Mouse (Mus musculus): ENCODE data around the gene Smdt1.

Smdt1 gene

DNA sequence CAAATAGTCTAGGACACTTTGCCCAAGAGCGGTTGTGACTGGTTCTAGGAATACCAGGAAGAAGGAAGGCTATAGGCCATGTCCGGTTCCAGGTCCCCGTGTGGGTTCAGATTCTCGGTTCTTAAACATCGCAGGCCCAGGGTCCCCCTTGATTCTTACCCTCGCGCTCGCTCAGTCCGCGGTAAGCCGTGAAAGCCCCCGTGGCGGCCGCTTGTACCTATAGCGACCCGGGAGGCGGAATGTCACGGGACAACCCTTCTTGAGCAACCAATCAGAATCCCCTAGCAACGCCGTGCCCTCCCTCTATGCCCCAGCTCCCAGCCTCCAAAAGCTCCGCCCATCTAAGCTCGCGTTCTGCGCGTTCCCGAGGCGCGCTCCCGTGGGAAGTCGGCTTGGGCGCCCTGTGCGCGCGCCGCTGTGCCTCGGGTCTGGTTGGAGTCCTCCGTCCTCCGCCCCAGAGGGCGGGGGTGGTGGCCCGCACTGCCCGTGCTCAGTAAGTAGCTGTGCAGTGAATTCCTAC is at the start of gene Smdt1, which contains the start of the genes Naga and Pheta2:
Gene Smdt1, plus strand, starts transcription at position 367 of the 520 bp plus-strand sequence.
Gene Naga, minus strand, starts transcription at position 333 of the 520 bp plus-strand sequence.
Gene Pheta2, plus strand, starts transcription at position 350 of the 520 bp plus-strand sequence.
- peak; percentile 96 for DNase-seq

DNA sequence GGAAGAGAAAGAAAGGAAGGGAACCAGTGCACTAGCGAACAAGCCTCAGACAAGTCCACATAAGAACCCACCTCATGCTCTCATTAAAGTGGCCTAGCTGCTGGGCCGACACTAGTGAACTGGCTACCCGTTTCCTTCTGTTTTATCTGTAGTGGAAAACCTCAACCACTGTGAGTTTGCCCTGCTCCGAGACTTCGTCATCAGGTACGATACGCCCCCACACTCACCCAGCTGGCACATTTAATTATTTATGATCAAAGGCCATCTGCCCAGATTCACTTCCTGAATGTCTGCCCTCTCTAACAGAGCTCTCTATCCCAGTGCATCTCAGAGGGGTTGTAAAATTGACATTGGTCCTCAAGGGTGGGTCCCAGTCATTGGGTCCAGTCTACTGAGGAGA is 48.5 kb upstream of the Smdt1 start:
- DNase-seq: no peak

DNA sequence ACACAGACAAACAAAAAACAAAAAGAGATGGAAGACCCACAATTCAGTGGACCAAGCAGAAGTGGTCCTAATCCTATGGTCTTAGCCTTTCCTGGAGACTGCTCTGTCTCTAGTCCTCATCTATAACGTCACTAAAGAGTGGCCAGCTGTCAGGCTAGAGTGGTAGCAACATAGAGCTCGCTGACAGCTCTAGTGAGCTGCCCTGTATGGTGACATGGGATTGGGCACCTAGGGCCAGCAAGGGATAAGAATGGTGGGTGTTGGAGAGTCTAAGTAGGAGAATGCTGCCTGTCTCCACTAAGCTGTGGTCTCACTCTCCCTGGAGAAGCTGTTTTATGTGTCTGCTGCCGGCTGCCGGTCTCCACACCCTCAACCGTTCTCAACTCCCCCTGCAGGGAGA is 45.9 kb upstream of the Smdt1 start:
- no peak for DNase-seq

DNA sequence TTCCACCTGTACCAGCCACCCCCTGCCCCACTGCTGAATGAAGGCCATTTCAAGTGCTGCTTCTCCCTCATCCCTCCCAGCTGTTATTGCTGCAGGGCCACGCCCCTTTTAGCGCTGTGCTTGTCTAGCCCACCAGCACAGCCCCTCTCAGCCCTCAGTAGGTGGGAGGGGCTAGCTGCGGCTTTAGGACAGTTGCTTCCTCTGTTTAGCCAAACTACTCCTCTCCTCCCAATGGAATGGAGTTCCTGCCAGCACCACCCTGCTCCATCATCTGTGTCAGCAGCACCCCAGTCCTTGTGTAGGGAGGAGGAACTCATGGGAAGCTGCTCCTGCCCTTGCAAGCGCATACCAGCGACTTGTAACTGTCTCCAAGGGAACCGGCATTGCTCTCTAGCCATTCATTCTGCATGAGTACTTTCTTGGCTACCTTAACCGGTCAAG is 45.5 kb upstream of the Smdt1 start:
- DNase-seq: no peak

DNA sequence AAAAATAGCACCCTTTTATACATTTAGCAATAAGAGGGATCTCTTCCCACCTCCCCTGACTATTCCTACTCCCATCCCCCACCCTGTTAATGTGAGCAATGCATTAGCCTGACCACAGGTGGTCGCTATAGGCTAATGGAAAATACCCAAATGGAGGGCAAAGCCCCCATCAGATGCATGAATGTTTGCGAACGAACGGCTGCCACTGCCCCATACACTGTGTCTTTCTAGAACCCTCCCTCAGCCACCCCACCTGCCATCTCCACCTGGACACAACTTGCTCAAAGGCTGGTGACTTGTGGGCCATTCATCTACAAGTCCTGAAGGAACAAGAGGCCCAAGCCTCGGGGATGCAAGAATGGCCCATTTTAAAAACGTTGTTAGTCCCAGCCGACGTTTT is 44.7 kb upstream of the Smdt1 start:
- DNase-seq: no peak

DNA sequence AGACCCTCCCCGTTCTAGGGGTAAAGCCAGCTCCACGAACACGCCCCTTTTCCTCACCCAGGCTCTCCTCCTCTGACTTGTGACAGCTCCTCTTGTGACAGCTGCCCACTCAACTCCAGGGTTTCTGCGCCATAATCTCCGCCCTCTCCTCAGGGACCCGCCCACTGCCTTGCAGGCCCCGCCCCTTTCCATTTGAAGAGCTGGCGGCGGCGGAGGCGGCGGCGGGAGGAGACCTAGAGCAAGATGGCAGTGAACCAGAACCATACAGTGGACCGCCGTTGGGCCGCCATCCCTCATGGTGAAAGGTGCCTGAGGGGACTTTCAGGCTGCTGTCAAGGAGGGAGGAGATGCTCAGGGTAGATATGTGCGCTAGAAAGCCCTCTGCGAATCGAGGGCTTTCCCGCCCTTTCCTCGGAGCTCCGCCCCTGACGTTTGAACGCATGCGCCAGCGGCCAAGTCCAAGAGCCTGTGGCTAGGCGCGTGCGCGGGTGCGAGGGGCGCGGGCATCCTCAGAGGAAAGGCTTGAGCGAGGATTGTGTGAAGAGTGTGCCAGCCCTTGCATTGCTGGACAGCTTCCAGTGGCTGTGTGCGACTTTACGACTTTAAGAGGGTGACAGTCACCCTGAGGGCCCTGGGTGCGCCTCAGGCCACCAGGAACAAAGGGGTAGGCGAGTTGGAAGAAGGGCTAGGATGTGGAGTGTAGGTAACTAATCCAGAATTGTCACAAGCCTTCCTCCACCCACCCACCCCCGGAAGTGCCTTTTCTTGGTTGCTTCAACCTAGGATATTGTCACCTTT is 39.8 kb upstream of the Smdt1 start, which contains the start of gene Wbp2nl:
Gene Wbp2nl, plus strand, starts transcription at position 191 of the 798 bp plus-strand sequence.
- DNase-seq: no peak

DNA sequence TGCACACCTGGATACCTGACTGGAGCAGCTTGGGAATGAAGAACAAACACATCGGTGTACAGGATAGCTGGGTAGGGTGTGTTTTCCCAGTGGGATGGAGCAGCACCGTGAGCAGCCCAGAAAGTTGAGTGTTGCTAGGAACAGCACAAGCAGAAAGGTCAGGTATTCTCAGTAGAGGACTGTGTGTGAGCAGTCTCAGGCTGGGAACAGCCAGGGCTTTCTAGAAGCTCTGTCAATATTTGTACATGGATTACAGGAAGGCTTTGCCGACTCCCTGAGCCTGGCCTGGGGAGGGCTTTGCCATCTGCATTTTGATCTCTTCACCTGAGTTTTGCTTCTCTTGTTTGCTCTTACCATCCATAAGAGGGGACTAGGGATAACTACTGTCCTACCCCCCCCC is 31.7 kb upstream of the Smdt1 start:
- DNase-seq: no peak

DNA sequence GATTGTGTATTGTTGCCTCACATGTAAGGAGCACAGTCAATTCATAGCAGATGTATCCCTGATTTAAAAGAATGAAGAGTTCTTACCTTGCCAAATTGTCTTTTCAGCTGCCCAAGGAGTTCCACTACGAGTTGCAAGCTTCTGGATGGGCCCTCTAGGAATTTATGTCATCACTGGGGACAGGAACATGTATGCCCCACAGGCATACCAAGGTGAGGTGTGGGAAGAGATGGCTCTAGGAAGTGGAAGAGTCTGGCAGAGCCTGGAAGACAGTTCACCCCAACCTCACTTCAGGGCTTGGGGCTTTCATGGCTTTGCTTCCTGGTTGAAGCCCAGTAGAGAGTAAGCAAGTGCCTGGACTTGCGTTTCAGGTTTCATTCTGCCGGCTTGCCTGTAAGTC is 30.3 kb upstream of the Smdt1 start:
- DNase-seq: no peak

DNA sequence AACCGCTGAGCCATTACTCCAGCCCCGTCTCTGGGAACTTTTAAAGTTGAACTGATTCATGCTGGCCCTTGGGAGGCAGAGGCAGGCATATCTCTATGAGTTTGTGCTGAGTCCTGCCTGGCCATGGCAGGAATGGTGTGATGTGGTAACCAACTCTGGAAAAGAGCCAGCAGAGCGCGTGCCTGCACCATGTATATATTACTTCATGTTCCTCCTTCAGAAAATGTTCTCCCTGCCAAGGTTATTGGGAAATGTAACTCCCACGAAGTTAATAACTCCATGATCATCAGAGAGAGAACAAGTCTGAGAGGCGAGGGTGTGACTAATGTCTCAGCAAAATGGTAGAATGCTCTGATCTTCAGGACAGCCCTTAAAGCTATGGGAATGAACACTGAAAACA is 20.9 kb upstream of the Smdt1 start:
- DNase-seq: no peak

DNA sequence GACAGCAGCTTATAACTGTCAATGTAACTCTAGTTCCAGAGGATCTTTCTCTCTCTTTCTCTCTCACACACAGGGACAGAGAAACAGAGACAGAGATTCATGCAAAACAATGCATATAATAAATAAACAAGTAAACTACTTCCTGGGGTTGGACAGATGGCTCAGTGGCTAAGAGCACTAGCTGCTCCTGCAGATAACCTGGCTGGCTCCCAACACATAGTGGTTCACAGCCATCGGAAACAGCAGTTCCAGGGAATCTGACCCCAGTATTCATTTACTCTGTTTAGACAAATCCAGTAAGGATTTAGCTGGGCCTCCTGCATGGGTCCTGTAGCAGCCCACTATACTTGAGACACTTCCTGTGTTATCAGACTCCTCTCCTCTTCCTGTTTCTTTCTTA is 19.1 kb upstream of the Smdt1 start:
- no peak for DNase-seq

DNA sequence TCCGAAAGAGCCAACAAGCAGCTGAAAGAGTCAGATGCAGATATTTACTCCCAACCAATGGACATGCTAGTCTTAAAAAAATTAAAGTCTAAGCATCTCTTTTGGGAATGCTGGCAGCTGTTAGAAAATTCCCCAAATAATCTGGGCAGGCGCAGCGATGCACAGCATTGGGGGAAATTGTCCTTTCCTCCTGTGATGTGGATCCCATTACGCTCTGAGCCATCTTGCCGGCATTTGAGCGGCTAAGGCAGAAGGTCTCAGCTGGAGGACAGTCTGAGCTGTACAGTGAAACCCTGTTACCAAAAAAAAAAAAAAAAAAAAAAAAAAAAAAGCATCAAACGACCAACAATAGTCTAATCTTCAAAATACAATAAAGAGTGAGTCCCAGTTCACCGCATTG is 16.6 kb upstream of the Smdt1 start:
- no peak for DNase-seq

DNA sequence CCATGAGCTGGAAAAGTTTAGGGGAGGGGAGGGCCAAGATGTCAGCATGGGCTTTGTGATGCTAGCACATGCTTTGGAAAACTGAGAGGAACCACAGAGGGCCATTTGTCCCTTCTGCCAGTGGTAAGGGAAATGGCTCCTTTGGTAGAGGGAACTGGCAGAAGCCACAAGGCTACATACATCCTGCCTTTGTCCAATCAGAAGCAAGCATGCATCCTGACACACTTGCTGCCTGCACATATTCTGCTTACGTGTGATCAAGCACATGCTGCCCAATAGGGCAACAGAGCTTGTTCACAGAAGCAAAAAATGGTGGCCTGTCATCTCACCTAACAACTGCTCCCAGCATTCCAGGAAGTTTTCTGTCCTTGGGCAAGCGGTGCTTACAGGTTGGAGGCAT is 13.4 kb upstream of the Smdt1 start:
- DNase-seq: no peak

DNA sequence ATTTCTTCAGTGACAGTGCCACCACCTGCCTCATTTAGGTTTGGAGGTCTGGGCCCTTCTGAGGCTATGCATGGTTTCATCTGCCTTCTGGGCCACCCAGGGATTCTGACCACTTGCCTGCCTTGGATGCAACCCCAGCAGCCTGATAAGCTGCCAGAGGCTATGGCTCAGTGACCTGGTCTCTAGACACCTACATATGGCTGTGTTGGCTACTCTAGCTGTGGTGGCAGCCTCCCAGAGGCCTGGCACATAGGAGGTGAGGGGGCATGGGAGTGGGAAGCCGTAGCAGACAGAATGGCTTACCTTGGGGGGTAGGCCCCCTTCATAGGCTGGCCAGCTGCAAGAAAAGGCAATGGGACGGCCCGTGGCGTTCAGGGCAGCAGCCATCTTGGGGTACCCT is 3.6 kb upstream of the Smdt1 start:
- DNase-seq: peak; percentile 47

DNA sequence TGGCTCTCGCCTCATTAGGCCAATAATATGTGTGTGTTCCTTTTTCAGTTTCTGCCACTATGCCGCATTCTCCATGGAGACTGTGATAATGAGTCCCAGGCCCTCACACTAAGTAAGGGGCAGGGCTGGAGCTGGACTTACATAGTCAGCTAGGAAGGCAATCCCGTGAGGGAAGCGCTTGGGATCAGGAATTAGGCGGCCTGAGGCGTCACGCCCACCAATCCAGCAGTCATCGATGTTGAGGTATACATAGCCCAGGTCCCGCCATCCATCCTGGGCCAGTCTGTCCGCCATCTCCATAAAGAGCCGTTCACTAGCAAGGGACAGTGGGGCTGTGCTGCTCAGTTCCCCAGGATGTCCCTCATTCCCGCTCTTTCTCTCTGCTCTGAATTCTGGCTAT is 2.1 kb upstream of the Smdt1 start:
- DNase-seq: no peak

DNA sequence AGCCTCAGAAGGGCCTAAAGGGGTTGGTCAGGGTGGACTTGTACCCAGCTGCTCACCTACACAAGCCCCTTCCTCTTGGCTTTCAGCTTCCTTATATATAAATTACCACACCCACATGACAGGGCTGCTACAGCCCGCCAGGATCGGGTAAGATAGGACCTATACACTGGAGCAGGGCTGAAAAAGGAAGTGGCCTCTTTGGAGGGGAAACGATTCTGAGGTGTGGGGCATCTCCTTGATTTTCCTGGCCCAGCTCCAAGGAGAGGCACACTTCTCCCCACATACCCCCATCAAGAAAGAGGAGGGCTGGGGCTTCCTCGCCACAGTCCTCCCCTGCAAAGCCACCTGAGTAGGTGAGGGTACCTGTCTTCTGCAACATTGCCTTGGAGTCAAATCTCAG is 884 bp upstream of the Smdt1 start:
- no peak for DNase-seq

DNA sequence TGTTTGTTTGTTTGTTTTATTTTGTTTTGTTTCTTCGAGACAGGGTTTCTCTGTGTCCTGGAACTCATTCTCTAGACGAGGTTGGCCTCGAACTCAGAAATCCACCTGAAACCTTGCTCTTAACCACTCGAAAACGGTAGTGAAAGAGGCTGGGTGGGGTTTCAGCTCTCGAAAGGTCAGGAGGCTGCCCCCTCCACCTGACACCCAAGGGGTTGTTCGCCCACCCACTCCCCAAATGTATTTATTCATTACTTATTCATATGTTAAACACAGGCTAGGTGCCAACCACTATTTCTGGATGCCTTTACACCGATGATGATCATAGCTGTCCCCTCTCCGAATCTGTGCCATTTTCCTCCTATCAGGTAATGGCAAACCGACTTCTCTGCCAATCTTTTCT is 391 bp downstream of the Smdt1 start:
- no peak for DNase-seq

DNA sequence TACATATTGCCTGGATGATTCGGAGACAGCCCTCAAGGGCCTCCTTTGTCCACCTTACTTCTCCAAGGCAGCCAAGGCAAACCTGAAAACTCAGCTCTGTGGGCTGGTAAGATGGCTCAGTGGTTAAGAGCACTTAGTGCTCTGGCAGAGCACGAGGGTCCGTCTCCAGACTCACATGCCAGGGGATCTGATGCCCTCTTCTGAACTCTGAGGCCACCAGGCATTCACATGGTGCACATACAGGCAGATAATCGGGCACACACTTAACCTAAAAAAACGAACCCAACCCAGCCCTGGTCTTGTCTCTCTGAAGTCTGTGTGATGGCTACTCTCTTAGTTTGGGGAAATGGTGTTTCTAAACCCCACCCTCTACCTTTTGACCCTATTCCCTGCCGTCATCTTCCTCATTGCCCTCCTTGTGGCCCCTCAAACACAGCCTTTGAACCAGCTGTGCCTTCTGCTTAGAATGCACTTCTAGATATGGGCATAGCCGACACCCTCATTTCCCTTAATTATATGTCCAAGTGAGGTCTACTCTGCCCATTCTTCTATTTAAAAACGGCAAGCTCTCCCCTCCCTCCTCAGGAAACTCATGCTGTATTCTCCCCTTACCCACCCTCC is 985 bp downstream of the Smdt1 start:
- DNase-seq: no peak

DNA sequence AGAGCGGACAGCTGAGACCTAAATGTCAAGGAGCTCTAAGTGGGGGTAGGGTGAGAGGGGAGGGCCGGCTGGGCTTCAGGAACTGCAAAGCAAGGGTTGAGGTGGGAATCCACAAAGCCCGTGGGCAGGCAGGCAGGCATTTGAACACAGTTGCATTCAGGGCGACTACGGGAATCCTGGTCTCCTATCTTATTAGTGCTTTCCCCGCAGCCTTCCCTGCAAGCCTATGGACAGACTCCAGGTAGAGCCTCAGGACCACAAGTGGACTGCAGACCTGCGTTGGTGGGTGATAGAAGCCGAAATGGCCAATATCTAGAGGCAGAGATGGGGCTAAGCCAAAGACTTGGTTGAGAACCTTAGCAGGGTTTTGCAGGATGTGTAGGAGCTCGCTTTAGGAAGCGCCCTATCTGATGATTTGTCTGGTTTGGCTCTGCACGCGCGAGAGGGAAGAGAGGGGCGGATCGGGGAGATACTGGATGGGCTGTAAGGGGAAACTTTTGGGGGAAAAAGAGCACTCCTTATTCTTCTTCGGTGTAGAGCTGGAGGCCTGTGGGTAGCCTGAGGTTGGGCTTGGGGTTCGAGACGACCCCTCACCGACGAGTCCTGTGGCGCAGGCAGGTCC is 1.8 kb downstream of the Smdt1 start:
- no peak for DNase-seq

DNA sequence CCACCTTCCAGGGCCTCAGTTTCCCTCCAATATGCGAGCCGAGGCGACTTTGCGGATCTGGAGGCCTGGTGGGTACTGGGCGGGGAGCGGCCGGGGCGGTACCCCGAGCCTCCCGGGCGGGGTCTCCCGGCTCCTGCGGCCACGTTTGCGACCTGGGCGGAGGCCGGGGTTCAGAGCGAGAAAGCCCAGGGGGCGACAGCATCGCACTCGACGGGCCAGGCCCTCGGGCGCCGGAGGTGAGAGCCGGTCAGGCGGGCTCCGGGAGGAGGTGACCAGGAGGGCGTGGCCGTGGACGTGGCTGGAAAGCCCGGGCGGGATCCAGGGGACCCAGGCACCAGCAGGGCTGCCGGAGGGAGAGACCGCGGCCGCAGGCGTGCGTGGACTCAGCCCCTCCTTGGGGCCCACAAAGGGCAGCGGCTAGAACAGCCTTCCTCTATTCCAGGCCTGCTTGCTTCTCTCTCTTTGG is 2.3 kb downstream of the Smdt1 start:
- DNase-seq: no peak

DNA sequence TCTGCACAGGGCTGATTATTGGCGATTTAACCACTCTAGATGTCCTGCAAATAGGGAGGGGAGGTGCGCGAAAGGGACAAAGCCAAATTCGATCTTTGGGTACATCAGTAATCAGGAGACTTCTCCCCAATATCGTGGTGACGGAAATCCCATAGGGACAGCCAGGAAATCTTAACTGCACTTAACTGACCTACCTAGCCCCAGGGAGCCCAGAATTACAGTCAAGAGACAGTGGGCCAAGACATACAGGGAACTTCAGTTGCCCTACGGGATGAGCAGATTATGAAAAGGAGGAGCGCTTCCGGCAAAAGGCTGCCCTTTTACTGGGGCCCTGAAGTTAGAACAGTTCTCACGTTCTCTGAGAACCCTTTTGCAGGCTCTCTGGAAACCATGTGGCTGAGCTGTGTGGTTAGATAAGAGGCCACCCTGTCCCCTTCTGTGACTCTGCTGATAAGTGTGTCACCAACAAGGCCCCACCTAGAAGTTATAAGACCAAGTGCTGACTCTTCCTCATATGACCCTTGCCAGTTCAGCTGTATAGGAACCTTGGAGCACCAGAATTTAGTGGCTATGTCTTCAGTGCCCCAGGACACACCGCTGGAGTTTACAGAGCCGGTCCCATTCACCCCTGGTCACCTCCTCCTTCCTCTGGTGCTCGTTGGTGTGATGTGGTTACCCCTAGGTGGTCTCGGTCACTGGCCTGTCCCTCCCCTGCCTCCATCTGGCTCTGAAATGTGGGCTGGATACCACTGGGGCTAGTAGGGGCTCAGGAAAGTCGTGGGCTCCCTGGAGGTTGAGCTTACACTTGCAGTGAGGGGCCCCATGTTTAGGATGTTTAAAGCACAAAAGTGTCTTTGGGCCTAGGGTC is 3.1 kb downstream of the Smdt1 start:
- DNase-seq: no peak

DNA sequence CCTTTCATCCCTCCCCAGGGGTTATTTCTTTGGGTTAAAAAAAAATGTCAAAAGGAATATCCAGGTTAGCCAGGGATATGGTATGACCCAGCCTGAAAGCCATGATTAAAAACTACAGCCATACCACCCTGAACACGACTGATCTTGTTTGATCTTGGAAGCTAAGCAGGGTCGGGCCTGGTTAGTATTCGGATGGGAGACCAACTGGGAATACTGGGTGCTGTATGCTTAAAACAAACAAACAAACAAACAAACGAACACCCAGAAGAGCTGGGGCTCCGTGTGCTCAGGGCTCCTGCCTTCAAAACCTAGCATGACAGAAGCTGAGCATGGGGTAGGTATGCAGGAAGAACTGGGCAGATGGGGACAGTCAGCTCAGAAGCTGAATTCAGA is 3.8 kb downstream of the Smdt1 start:
- DNase-seq: no peak
